Comparison of ENCODE assay signal across 9 mouse cellular contexts in the genomic region with DNA sequence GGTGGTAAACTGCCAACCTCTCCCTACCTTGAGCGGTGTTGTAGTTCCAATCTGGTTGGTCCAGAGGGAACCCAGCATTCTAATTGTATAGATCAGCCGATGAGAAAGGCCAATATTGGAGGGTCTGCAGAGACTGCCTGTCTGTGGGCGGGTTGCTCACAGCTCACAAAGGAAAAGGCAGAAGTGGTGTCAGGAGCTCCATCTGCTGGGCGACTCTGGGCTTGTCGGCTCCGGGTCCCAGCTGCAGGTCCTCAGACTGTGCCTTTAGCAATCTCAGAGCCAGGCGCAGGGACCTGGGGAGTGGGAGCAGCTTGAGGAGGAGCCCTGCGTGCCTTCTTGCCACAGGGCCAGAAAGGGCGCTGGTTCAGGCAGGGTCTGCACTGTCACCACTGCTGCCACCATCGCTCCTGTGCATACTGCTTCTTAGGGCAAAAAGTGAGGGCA. TPM values are rescaled to one million over a fixed set of nuclear protein-coding genes. Genes with fewer than 3 reads are reported as not detected.
DNase-seq lines count a peak whose midpoint lies in the region; ATAC-seq and TF ChIP-seq lines count a peak whose summit lies in the region.
"Had no signal": no experiment of that assay in that cellular context is flagged by ENCODE, and none has a peak within 500 bp of the region (broad histone marks: within the 10 kb centered on the region; RNA-seq: fewer than 3 reads in every experiment).

No protein-coding gene starts in this region.

- H3K9me3 ChIP-seq in hindbrain, embryonic 10.5 days: no peaks in the 10 kb centered on the region
- H3K9me3 ChIP-seq in limb, embryonic 10.5 days (replicated peaks): no peaks in the 10 kb centered on the region

- no peak for ATAC-seq in inflammation-experienced regulatory T-cells, adult 6 months

- H3K27ac ChIP-seq in hindbrain, embryonic 10.5 days: peak overlapping the region; percentile 56; the same call in 1 of the 2 replicates
- peak overlapping the region; percentile 15; the same call in 1 of the 2 replicates for H3K27ac ChIP-seq in limb, embryonic 10.5 days

- H3K4me3 ChIP-seq in C2C12 (ENCODE audit: insufficient read depth, poor library complexity, severe bottlenecking): no peak overlapping the region
- no peak overlapping the region for H3K4me3 ChIP-seq in hindbrain, embryonic 10.5 days
- H3K4me3 ChIP-seq in limb, embryonic 10.5 days: no peak overlapping the region

- H3K79me3 ChIP-seq in C2C12 (ENCODE audit: low read depth): no peaks in the 10 kb centered on the region

- peak overlapping the region; percentile 12 for H3ac ChIP-seq in C2C12 (ENCODE audit: control insufficient read depth, insufficient read length, low read depth)

- no peaks in the 10 kb centered on the region for H3K79me2 ChIP-seq in C2C12 (ENCODE audit: control insufficient read depth, insufficient read depth)

- H3K4me1 ChIP-seq in hindbrain, embryonic 10.5 days (replicated peaks): 0 out of 2 replicates have a peak, but pooled peaks cover 3% of the 10 kb centered on the region
- peaks cover 4% of the 10 kb centered on the region; the same call in 1 of the 2 replicates for H3K4me1 ChIP-seq in limb, embryonic 10.5 days

- WGBS in hindbrain, embryonic 10.5 days: 49% methylated on average over 10 of the region's 10 CpGs
- 52% methylated on average over 10 of the region's 10 CpGs for WGBS in limb, embryonic 10.5 days

- no peaks in the 10 kb centered on the region for H3K27me3 ChIP-seq in C2C12 (ENCODE audit: control insufficient read depth, insufficient read depth, insufficient read length)
- H3K27me3 ChIP-seq in hindbrain, embryonic 10.5 days (ENCODE audit: insufficient read depth, poor library complexity, severe bottlenecking): no peaks in the 10 kb centered on the region
- H3K27me3 ChIP-seq in limb, embryonic 10.5 days (ENCODE audit: low read depth, poor library complexity, severe bottlenecking): no peaks in the 10 kb centered on the region

- intact Hi-C loops in heart, postnatal 36 days (cut with DNase I): no loop called here

- peak; percentile 77 for DNase-seq in heart, adult 11 months
- DNase-seq in heart, postnatal 36 days: no peak
- DNase-seq in brain, adult 2 months (ENCODE audit: low read depth, low spot score): peak; percentile 35
- peak; percentile 75 for DNase-seq in hindbrain, embryonic 10.5 days (ENCODE audit: low spot score)
- DNase-seq in limb, embryonic 10.5 days (ENCODE audit: low spot score): peak; percentile 80
- peak; percentile 83 for DNase-seq in retina, postnatal 1 day

- TF ChIP-seq CTCF in C2C12 (IDR thresholded peaks at IDR 0.05; ENCODE audit: control insufficient read depth, insufficient read depth, insufficient read length): peak; percentile 9

- H3K36me3 ChIP-seq in C2C12 (ENCODE audit: control insufficient read depth, insufficient read depth): no peaks in the 10 kb centered on the region
- no peaks in the 10 kb centered on the region for H3K36me3 ChIP-seq in hindbrain, embryonic 10.5 days
- H3K36me3 ChIP-seq in limb, embryonic 10.5 days: no peaks in the 10 kb centered on the region

TF ChIP-seq in C2C12, 6 proteins besides CTCF, POLR2A, EP300 and RAD21:
- TF ChIP-seq MAX (IDR thresholded peaks at IDR 0.05) (no peak), FOSL1 (IDR thresholded peaks at IDR 0.05; ENCODE audit: insufficient read depth, low read length, poor library complexity, severe bottlenecking) (no peak), MYOG (IDR thresholded peaks at IDR 0.05; ENCODE audit: control insufficient read depth, extremely low read depth, insufficient read length) (no peak), MYOD1 (IDR thresholded peaks at IDR 0.05; ENCODE audit: control insufficient read depth, insufficient read length, low read depth) (no peak)

RNA-seq across cellular contexts. Expression of a gene that starts 7.6 kb away (rescaled TPM):
- under 1 TPM; 0.31 to 0.49 TPM for total RNA-seq in heart, postnatal 36 days (2021)
- 0.01 TPM for polyA plus RNA-seq in C2C12 (2012; fragmentation: generic; extraction: Trizol)
- polyA plus RNA-seq in hindbrain, embryonic 10.5 days (2016; fragmentation: Nextera tagmentation; extraction: Ambion mirVana): 0.06 and 0.12 TPM in 2 replicates
- 0.10 TPM in 1 of 2 replicates, not detected in the other for polyA plus RNA-seq in limb, embryonic 10.5 days (2016; fragmentation: Nextera tagmentation; extraction: Ambion mirVana)
- not detected for polyA plus RNA-seq in inflammation-experienced regulatory T-cells, adult 6 months (2017; shearing (Covaris generic))
- polyA plus RNA-seq: heart, embryonic 14.5 days had no signal

RNA-seq across cellular contexts. Expression of a gene that starts 10.3 kb away (rescaled TPM):
- under 1 TPM; 0.31 to 0.49 TPM for total RNA-seq in heart, postnatal 36 days (2021)
- polyA plus RNA-seq in C2C12 (2012; fragmentation: generic; extraction: Trizol): 0.01 TPM
- 0.06 and 0.12 TPM in 2 replicates for polyA plus RNA-seq in hindbrain, embryonic 10.5 days (2016; fragmentation: Nextera tagmentation; extraction: Ambion mirVana)
- polyA plus RNA-seq in limb, embryonic 10.5 days (2016; fragmentation: Nextera tagmentation; extraction: Ambion mirVana): 0.10 TPM in 1 of 2 replicates, not detected in the other
- not detected for polyA plus RNA-seq in inflammation-experienced regulatory T-cells, adult 6 months (2017; shearing (Covaris generic))
- polyA plus RNA-seq: heart, embryonic 14.5 days had no signal

RNA-seq across cellular contexts. Expression of a gene that starts 44.0 kb away (rescaled TPM):
- not detected for total RNA-seq in heart, postnatal 36 days (2021)
- polyA plus RNA-seq in C2C12 (2012; fragmentation: generic; extraction: Trizol): not detected
- not detected in 2 replicates for polyA plus RNA-seq in hindbrain, embryonic 10.5 days (2016; fragmentation: Nextera tagmentation; extraction: Ambion mirVana)
- not detected in 2 replicates for polyA plus RNA-seq in limb, embryonic 10.5 days (2016; fragmentation: Nextera tagmentation; extraction: Ambion mirVana)
- polyA plus RNA-seq in inflammation-experienced regulatory T-cells, adult 6 months (2017; shearing (Covaris generic)): not detected
- polyA plus RNA-seq: heart, embryonic 14.5 days had no signal

RNA-seq across cellular contexts. Expression of a gene that starts 46.1 kb away (rescaled TPM):
- total RNA-seq in heart, postnatal 36 days (2021): not detected
- polyA plus RNA-seq in C2C12 (2012; fragmentation: generic; extraction: Trizol): not detected
- polyA plus RNA-seq in hindbrain, embryonic 10.5 days (2016; fragmentation: Nextera tagmentation; extraction: Ambion mirVana): not detected in 2 replicates
- polyA plus RNA-seq in limb, embryonic 10.5 days (2016; fragmentation: Nextera tagmentation; extraction: Ambion mirVana): not detected in 2 replicates
- 1 to 10 TPM in 1 of 3 experiments, not detected in 2; 6.9 TPM for polyA plus RNA-seq in inflammation-experienced regulatory T-cells, adult 6 months (2017; shearing (Covaris generic))
- polyA plus RNA-seq: heart, embryonic 14.5 days had no signal

Comparison
In these comparisons a context has a peak if more than half of its experiments do, and no peak if none do; other contexts are left out.
1. DNase-seq: peak in heart, adult 11 months (single experiment), brain, adult 2 months (single experiment), hindbrain, embryonic 10.5 days (single experiment), limb, embryonic 10.5 days (single experiment) and retina, postnatal 1 day (single experiment); none in heart, postnatal 36 days (0 of 2).